Mouse (Mus musculus) cortical plate, adult 2 months (tissue): ENCODE data around the gene Irak3. TPM values are rescaled to one million over a fixed set of nuclear protein-coding genes. Genes with fewer than 3 reads are reported as not detected.

Experiments used
- H3K27ac ChIP-seq: fragments of 200-500 bp; 2 replicates; pipeline ENCODE4 v1.5.1; 2012; ENCODE audit warnings: low read length, control low read depth, inconsistent platforms; ENCODE audit not compliant: insufficient read depth
- H3K4me1 ChIP-seq: fragments of 200-500 bp; 2 replicates; pipeline ENCODE4 v1.6.1; 2011; ENCODE audit warnings: low read length; ENCODE audit not compliant: control insufficient read depth, insufficient read depth
- H3K4me3 ChIP-seq: fragments of 200-500 bp; 2 replicates; pipeline ENCODE4 v1.5.1; 2011; ENCODE audit warnings: mild to moderate bottlenecking, low read length, control low read depth; ENCODE audit not compliant: insufficient read depth
- CTCF ChIP-seq: fragments of 200-500 bp; IDR thresholded peaks from 2 replicates; pipeline ENCODE4 v1.5.1; 2011; ENCODE audit warnings: mild to moderate bottlenecking, control low read depth, low read length; ENCODE audit not compliant: insufficient read depth; ENCODE audit errors: extremely low read depth
- POLR2A ChIP-seq: fragments of 200-500 bp; IDR thresholded peaks from 2 replicates; pipeline ENCODE4 v1.6.1; 2011; ENCODE audit warnings: mild to moderate bottlenecking, low read length, control low read depth; ENCODE audit not compliant: insufficient read depth; ENCODE audit errors: extremely low read depth
- polyA plus RNA-seq: library from polyadenylated mRNA; depleted of rRNA; stranded (reverse); fragments of >200 nt; gene quantifications from 2 replicates; pipeline ENCODE4 v1.2.3, GENCODE M21; 2012; rRNA removed

The Irak3 gene
- polyA plus RNA-seq = 0.74 and 0.90 TPM in 2 replicates

GRCm38 (mm10) chr10:120201961-120202402 is at the start of gene Irak3:
Irak3 (minus strand) TSS chr10:120202130.
- TF ChIP-seq POLR2A = no peak
- TF ChIP-seq CTCF = peak; percentile 90
- Histone ChIP-seq H3K4me3 (peak within 1 kb of the TSS; percentile 18), H3K27ac (no peak within 1 kb of the TSS), H3K4me1 (no peaks in the 10 kb centered on the region)

- TF ChIP-seq CTCF (no peak), POLR2A (no peak)
- no peak overlapping the region for H3K4me3 ChIP-seq
Observed at GRCm38 (mm10) chr10:120250911-120251683, 49.2 kb upstream of the Irak3 start.

GRCm38 (mm10) chr10:120246994-120247750 is 45.2 kb upstream of the Irak3 start:
- TF ChIP-seq POLR2A = no peak
- peak; percentile 62 for TF ChIP-seq CTCF
- no peaks in the 10 kb centered on the region for H3K4me1 ChIP-seq
- H3K27ac ChIP-seq = no peak overlapping the region
- no peak overlapping the region for H3K4me3 ChIP-seq

More at GRCm38 (mm10) chr10:120250911-120251683, 49.2 kb upstream of the Irak3 start:
- Histone ChIP-seq H3K27ac (no peak overlapping the region), H3K4me1 (no peaks in the 10 kb centered on the region)

- H3K4me3 ChIP-seq = no peak overlapping the region
- TF ChIP-seq CTCF = no peak
- TF ChIP-seq POLR2A = no peak
- H3K4me1 ChIP-seq = no peaks in the 10 kb centered on the region
- H3K27ac ChIP-seq = no peak overlapping the region
Observed at GRCm38 (mm10) chr10:120245681-120246080, 43.8 kb upstream of the Irak3 start.

GRCm38 (mm10) chr10:120242421-120242820 is 40.5 kb upstream of the Irak3 start:
- H3K4me1 ChIP-seq = no peaks in the 10 kb centered on the region
- no peak overlapping the region for H3K27ac ChIP-seq
- TF ChIP-seq CTCF (no peak), POLR2A (no peak)
- H3K4me3 ChIP-seq = no peak overlapping the region

- Histone ChIP-seq H3K27ac (no peak overlapping the region), H3K4me3 (no peak overlapping the region), H3K4me1 (no peaks in the 10 kb centered on the region)
- TF ChIP-seq CTCF (no peak), POLR2A (no peak)
Observed at GRCm38 (mm10) chr10:120239476-120239875, 37.5 kb upstream of the Irak3 start.

GRCm38 (mm10) chr10:120238241-120238640 is 36.3 kb upstream of the Irak3 start:
- no peaks in the 10 kb centered on the region for H3K4me1 ChIP-seq
- TF ChIP-seq CTCF = no peak
- no peak for TF ChIP-seq POLR2A
- H3K4me3 ChIP-seq = no peak overlapping the region
- H3K27ac ChIP-seq = no peak overlapping the region

GRCm38 (mm10) chr10:120236855-120237254 is 34.9 kb upstream of the Irak3 start:
- H3K4me3 ChIP-seq = no peak overlapping the region
- no peak overlapping the region for H3K27ac ChIP-seq
- H3K4me1 ChIP-seq = no peaks in the 10 kb centered on the region
- TF ChIP-seq CTCF = no peak
- TF ChIP-seq POLR2A = no peak

- no peak overlapping the region for H3K4me3 ChIP-seq
- H3K4me1 ChIP-seq = no peaks in the 10 kb centered on the region
- H3K27ac ChIP-seq = no peak overlapping the region
- TF ChIP-seq POLR2A = no peak
- peak; percentile 77 for TF ChIP-seq CTCF
Observed at GRCm38 (mm10) chr10:120233655-120234367, 31.9 kb upstream of the Irak3 start.
